Mouse (Mus musculus) midbrain, embryonic 14.5 days (tissue): Measurements from ENCODE around the gene Fry. TPM values are rescaled to one million over a fixed set of nuclear protein-coding genes. Genes with fewer than 3 reads are reported as not detected.

Source experiments
- ATAC-seq: fragments of 200-750 bp; cut with Nextera tagmentation; 2 replicates; pipeline ENCODE4 v1.8.0; 2017; ENCODE audit warnings: moderate number of reproducible peaks, moderate library complexity; ENCODE audit not compliant: low FRiP score, low TSS enrichment
- DNase-seq: peaks from one replicate; pipeline ENCODE4 v3.0.0-alpha.2; 2015
- H3K27ac ChIP-seq: fragments of 300-500 bp; sonication (generic); replicated peaks from 2 replicates; pipeline ENCODE4 v1.5.1; 2014; ENCODE audit warnings: mild to moderate bottlenecking, low read depth, low read length, moderate library complexity
- H3K27me3 ChIP-seq: fragments of 300-500 bp; sonication (generic); 2 replicates; pipeline ENCODE4 v1.6.1; 2014; ENCODE audit warnings: low read length, control low read depth, mixed read lengths; ENCODE audit not compliant: control insufficient read depth, insufficient read depth
- H3K36me3 ChIP-seq: fragments of 300-500 bp; sonication (generic); 2 replicates; pipeline ENCODE4 v1.6.1; 2014; ENCODE audit warnings: low read length, control low read depth; ENCODE audit not compliant: control insufficient read depth, insufficient read depth
- H3K4me1 ChIP-seq: fragments of 300-500 bp; sonication (generic); 2 replicates; pipeline ENCODE4 v1.6.1; 2014; ENCODE audit warnings: mild to moderate bottlenecking, antibody characterized with exemption, low read length, control low read depth; ENCODE audit not compliant: control insufficient read depth, insufficient read depth
- H3K4me2 ChIP-seq: fragments of 300-500 bp; sonication (generic); 2 replicates; pipeline ENCODE4 v1.6.1; 2014; ENCODE audit warnings: mild to moderate bottlenecking, low read length, moderate library complexity
- H3K4me3 ChIP-seq: fragments of 300-500 bp; sonication (generic); replicated peaks from 2 replicates; pipeline ENCODE4 v1.5.1; 2014; ENCODE audit warnings: low read depth, low read length
- H3K9ac ChIP-seq: fragments of 300-500 bp; sonication (generic); replicated peaks from 2 replicates; pipeline ENCODE4 v1.6.1; 2014; ENCODE audit warnings: mild to moderate bottlenecking, low read length, moderate library complexity
- H3K9me3 ChIP-seq: fragments of 300-500 bp; sonication (generic); 2 replicates; pipeline ENCODE4 v1.6.1; 2016; ENCODE audit warnings: low read length, control low read depth, mixed read lengths; ENCODE audit not compliant: control insufficient read depth
- WGBS: fragments of 180-500 bp; shearing (Covaris S2); extraction: QIAGEN DNeasy Blood & Tissue Kit; methylation state at CpG from one replicate; pipeline ENCODE4 v1.1.7; 2014; 5-methylcytosine and 5-hydroxymethylcytosine counted together
- polyA plus RNA-seq: library from polyadenylated mRNA; unstranded; fragments of >200 nt; fragmentation: Nextera tagmentation; extraction: Ambion mirVana; gene quantifications from 2 replicates; pipeline ENCODE4 v1.2.1, GENCODE M21; 2014

Gene Fry
- 65.9 and 68.5 TPM in 2 replicates for polyA plus RNA-seq

GRCm38 (mm10) chr5:150118455-150119241, at the start of gene Fry:
TSS of gene Fry (plus strand) at chr5:150118645.
- Histone ChIP-seq H3K4me1 (peaks cover 19% of the 10 kb centered on the region), H3K27me3 (no peaks in the 10 kb centered on the region), H3K4me2 (peak within 1 kb of the TSS; percentile 79), H3K9me3 (no peaks in the 10 kb centered on the region), H3K4me3 (peak within 1 kb of the TSS; percentile 68), H3K9ac (peak within 1 kb of the TSS; percentile 76), H3K27ac (peak within 1 kb of the TSS; percentile 70), H3K36me3 (no peaks in the 10 kb centered on the region)
- under 1% methylated on average over 66 of the region's 68 CpGs for WGBS
- peak; percentile 98 for ATAC-seq
- peak; percentile 95 for DNase-seq

GRCm38 (mm10) chr5:150070086-150070485, 48.4 kb upstream of the Fry start:
- DNase-seq (peak; percentile 82), ATAC-seq (no peak)
- Histone ChIP-seq H3K27ac (no peak overlapping the region), H3K36me3 (no peaks in the 10 kb centered on the region), H3K4me1 (no peaks in the 10 kb centered on the region), H3K9me3 (no peaks in the 10 kb centered on the region), H3K4me3 (no peak overlapping the region), H3K4me2 (peak overlapping the region; percentile 34), H3K27me3 (no peaks in the 10 kb centered on the region), H3K9ac (no peak overlapping the region)
- WGBS: 24% methylated on average over 10 of the region's 10 CpGs

GRCm38 (mm10) chr5:150071738-150072137, 46.7 kb upstream of the Fry start:
- no peak for ATAC-seq
- no peak overlapping the region for H3K27ac ChIP-seq

GRCm38 (mm10) chr5:150079866-150080797, 38.3 kb upstream of the Fry start:
- Histone ChIP-seq H3K4me1 (peaks cover 7% of the 10 kb centered on the region; the same call in 1 of the 2 replicates), H3K9ac (no peak overlapping the region), H3K9me3 (no peaks in the 10 kb centered on the region), H3K27ac (no peak overlapping the region), H3K4me2 (peak overlapping the region; percentile 31), H3K27me3 (no peaks in the 10 kb centered on the region), H3K4me3 (no peak overlapping the region), H3K36me3 (no peaks in the 10 kb centered on the region)
- ATAC-seq (peak; percentile 75; the same call in 1 of the 2 replicates), DNase-seq (peak; percentile 79)
- WGBS: 6% methylated on average over 12 of the region's 12 CpGs

More at GRCm38 (mm10) chr5:150071738-150072137, 46.7 kb upstream of the Fry start:
- Histone ChIP-seq H3K36me3 (no peaks in the 10 kb centered on the region), H3K27me3 (no peaks in the 10 kb centered on the region), H3K4me2 (no peak overlapping the region), H3K4me3 (no peak overlapping the region), H3K9me3 (no peaks in the 10 kb centered on the region), H3K9ac (no peak overlapping the region), H3K4me1 (no peaks in the 10 kb centered on the region)
- DNase-seq: no peak

- no peak overlapping the region for H3K9ac ChIP-seq
- 87% methylated on average over 14 of the region's 14 CpGs for WGBS
- H3K4me1 ChIP-seq: peaks cover 7% of the 10 kb centered on the region; the same call in 1 of the 2 replicates
- DNase-seq (no peak), ATAC-seq (no peak)
- H3K27me3 ChIP-seq: no peaks in the 10 kb centered on the region
- no peak overlapping the region for H3K27ac ChIP-seq
- H3K9me3 ChIP-seq: no peaks in the 10 kb centered on the region
- H3K4me2 ChIP-seq: no peak overlapping the region
- no peaks in the 10 kb centered on the region for H3K36me3 ChIP-seq
- no peak overlapping the region for H3K4me3 ChIP-seq
Measured at GRCm38 (mm10) chr5:150082696-150083095, 35.7 kb upstream of the Fry start.

GRCm38 (mm10) chr5:150083190-150083589, 35.3 kb upstream of the Fry start:
- no peaks in the 10 kb centered on the region for H3K36me3 ChIP-seq
- peaks cover 7% of the 10 kb centered on the region; the same call in 1 of the 2 replicates for H3K4me1 ChIP-seq
- no peaks in the 10 kb centered on the region for H3K9me3 ChIP-seq
- H3K27me3 ChIP-seq: no peaks in the 10 kb centered on the region
- DNase-seq: no peak
- no peak for ATAC-seq
- H3K9ac ChIP-seq: no peak overlapping the region
- H3K4me3 ChIP-seq: no peak overlapping the region
- 63% methylated on average over 5 of the region's 5 CpGs for WGBS
- no peak overlapping the region for H3K27ac ChIP-seq
- no peak overlapping the region for H3K4me2 ChIP-seq

GRCm38 (mm10) chr5:150097620-150098019, 20.8 kb upstream of the Fry start:
- no peaks in the 10 kb centered on the region for H3K36me3 ChIP-seq
- no peak overlapping the region for H3K4me3 ChIP-seq
- no peaks in the 10 kb centered on the region for H3K4me1 ChIP-seq
- H3K9me3 ChIP-seq: no peaks in the 10 kb centered on the region
- ATAC-seq (peak; percentile 64; the same call in 1 of the 2 replicates), DNase-seq (peak; percentile 84)
- no peak overlapping the region for H3K4me2 ChIP-seq
- 17% methylated on average over 6 of the region's 6 CpGs for WGBS
- H3K27me3 ChIP-seq: no peaks in the 10 kb centered on the region
- H3K27ac ChIP-seq: no peak overlapping the region
- no peak overlapping the region for H3K9ac ChIP-seq

- Histone ChIP-seq H3K27me3 (no peaks in the 10 kb centered on the region), H3K4me1 (no peaks in the 10 kb centered on the region), H3K36me3 (no peaks in the 10 kb centered on the region), H3K4me2 (no peak overlapping the region), H3K9ac (no peak overlapping the region), H3K9me3 (no peaks in the 10 kb centered on the region), H3K27ac (no peak overlapping the region), H3K4me3 (no peak overlapping the region)
- DNase-seq (no peak), ATAC-seq (no peak)
- WGBS: 92% methylated on average over 12 of the region's 12 CpGs
Measured at GRCm38 (mm10) chr5:150098754-150099153, 19.7 kb upstream of the Fry start.
